Mouse (Mus musculus): ENCODE measurements around the gene Htt. TPM values are rescaled to one million over a fixed set of nuclear protein-coding genes. Genes with fewer than 3 reads are reported as not detected.

Htt gene
- polyA plus RNA-seq, 1 experiment, result 11.4 TPM

DNA sequence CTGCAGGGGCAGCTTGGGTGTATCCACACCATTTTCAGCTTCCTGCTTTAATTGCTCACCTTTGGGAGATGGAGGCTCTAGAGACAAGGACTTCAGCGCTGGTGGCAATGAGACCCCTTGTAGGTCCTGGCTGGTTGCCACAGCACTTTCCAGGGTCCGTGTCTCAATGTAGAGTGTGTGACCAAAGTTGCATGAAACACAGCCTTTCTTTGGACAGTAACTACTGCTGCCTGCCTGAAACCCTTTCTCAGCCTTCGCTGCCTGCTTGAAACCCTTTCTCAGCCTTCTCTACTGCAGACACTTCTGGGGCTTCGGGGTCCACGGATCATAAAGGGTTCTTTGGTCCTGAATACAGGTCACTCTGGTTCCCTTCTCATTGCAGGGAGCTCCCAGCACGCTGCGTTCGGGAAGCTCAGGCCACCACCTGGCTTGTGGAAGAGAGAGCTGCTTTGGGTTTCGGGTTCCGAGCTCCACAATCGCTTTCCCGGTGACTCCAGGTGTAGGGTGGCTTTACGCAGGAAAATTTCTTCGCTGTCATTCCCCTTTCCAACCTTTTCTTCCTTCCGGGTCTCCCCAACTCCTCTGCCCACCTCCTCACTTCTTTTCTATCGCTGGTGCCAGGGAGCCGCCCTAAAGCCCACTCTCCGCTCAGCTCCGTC, 561 bp upstream of the Htt start:
- no peaks in the 10 kb centered on the region for H3K36me3 ChIP-seq (ENCODE audit: control insufficient read depth, insufficient read depth, low read length)
- H3K27me3 ChIP-seq (replicated peaks; ENCODE audit: control insufficient read depth, insufficient read depth, low read length), result no peaks in the 10 kb centered on the region
- peak overlapping the region; percentile 89 for H3K4me3 ChIP-seq (ENCODE audit: insufficient read depth, low read depth, low read length)
- peaks cover under 1% of the 10 kb centered on the region; the same call in 1 of the 2 replicates for H3K4me1 ChIP-seq (ENCODE audit: control insufficient read depth, insufficient read depth, low read length)
- no peak for DNase-seq
- under 1% methylated on average over 19 of the region's 19 CpGs for WGBS
- no peak for TF ChIP-seq POLR2A (IDR thresholded peaks at IDR 0.05; ENCODE audit: low read depth, low read length)
- TF ChIP-seq CTCF (conservative IDR thresholded peaks at IDR 0.05; ENCODE audit: insufficient read depth, insufficient read length, low read depth, low read length), result no peak
- H3K27ac ChIP-seq (ENCODE audit: insufficient read depth, low read depth, low read length), result peak overlapping the region; percentile 37

DNA sequence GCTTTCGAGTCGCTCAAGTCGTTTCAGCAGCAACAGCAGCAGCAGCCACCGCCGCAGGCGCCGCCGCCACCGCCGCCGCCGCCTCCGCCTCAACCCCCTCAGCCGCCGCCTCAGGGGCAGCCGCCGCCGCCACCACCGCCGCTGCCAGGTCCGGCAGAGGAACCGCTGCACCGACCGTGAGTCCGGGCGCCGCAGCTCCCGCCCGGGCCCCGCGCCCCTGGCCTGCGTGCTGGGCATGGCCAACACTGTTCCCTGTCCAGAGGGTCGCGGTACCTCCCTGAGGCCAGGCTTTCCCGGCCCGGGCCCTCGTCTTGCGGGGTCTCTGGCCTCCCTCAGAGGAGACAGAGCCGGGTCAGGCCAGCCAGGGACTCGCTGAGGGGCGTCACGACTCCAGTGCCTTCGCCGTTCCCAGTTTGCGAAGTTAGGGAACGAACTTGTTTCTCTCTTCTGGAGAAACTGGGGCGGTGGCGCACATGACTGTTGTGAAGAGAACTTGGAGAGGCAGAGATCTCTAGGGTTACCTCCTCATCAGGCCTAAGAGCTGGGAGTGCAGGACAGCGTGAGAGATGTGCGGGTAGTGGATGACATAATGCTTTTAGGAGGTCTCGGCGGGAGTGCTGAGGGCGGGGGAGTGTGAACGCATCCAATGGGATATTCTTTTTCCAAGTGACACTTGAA, 533 bp downstream of the Htt start:
- Histone ChIP-seq H3K4me3 (ENCODE audit: insufficient read depth, low read depth, low read length) (peak overlapping the region; percentile 89), H3K36me3 (ENCODE audit: control insufficient read depth, insufficient read depth, low read length) (no peaks in the 10 kb centered on the region), H3K27me3 (replicated peaks; ENCODE audit: control insufficient read depth, insufficient read depth, low read length) (no peaks in the 10 kb centered on the region), H3K4me1 (ENCODE audit: control insufficient read depth, insufficient read depth, low read length) (peaks cover 4% of the 10 kb centered on the region; the same call in 1 of the 2 replicates), H3K27ac (ENCODE audit: insufficient read depth, low read depth, low read length) (peak overlapping the region; percentile 29)
- WGBS, result 1% methylated on average over 54 of the region's 54 CpGs
- peak; percentile 40 for DNase-seq
- no peak for TF ChIP-seq CTCF (conservative IDR thresholded peaks at IDR 0.05; ENCODE audit: insufficient read depth, insufficient read length, low read depth, low read length)
- no peak for TF ChIP-seq POLR2A (IDR thresholded peaks at IDR 0.05; ENCODE audit: low read depth, low read length)

DNA sequence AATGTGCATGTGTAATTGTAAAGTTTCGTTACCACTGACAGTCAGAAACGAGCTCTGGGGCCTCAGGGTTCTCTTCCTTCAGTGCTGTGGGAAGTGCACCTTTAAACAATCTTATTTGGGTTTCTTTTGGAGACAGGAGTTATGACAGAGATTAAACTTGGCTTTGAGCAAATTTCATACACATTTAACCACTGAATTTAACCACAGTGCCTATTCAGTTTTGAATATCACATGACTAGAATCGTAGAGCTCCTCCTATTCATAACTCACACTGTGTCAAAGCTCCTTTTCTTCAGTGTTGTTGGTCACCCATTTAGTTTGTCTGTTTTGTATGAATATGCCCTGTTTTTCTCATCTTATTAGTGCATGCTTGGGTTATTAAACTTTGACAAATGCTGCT, 10.3 kb downstream of the Htt start:
- H3K4me3 ChIP-seq (ENCODE audit: insufficient read depth, low read depth, low read length), result no peak overlapping the region
- WGBS, result 85% methylated on average over 3 of the region's 3 CpGs
- TF ChIP-seq CTCF (conservative IDR thresholded peaks at IDR 0.05; ENCODE audit: insufficient read depth, insufficient read length, low read depth, low read length), result no peak
- TF ChIP-seq POLR2A (IDR thresholded peaks at IDR 0.05; ENCODE audit: low read depth, low read length), result no peak
- H3K4me1 ChIP-seq (ENCODE audit: control insufficient read depth, insufficient read depth, low read length), result peaks cover 3% of the 10 kb centered on the region; the same call in 1 of the 2 replicates
- no peak overlapping the region for H3K27ac ChIP-seq (ENCODE audit: insufficient read depth, low read depth, low read length)
- DNase-seq, result no peak
- H3K36me3 ChIP-seq (ENCODE audit: control insufficient read depth, insufficient read depth, low read length), result no peaks in the 10 kb centered on the region
- H3K27me3 ChIP-seq (replicated peaks; ENCODE audit: control insufficient read depth, insufficient read depth, low read length), result no peaks in the 10 kb centered on the region

DNA sequence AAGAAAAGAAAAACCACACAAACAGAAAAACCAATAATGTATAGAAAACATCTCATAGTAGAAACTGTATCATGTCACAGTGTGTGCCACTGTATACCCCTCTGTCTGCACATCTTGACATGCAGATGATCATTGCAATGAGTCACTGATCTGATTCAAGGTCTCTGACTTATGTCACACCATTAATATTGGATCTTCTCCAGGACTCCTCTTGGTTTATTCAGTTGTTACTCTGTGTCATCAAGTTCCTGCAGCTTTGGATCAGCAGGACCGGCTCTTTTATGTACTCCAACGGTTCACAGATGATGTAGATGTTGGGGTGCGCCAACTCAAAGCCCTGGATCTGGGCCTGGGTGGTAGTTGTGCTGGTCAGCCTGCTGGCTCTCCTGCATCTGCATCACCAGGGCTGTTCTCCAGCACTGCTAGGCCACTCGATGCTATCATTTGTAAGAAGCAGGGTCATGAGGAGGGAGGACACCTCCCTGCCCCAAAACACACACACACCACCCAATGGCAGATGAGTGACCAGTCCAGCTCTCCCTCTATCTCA, 11.2 kb downstream of the Htt start:
- no peak for DNase-seq
- TF ChIP-seq CTCF (conservative IDR thresholded peaks at IDR 0.05; ENCODE audit: insufficient read depth, insufficient read length, low read depth, low read length) (no peak), POLR2A (IDR thresholded peaks at IDR 0.05; ENCODE audit: low read depth, low read length) (no peak)
- WGBS, result 89% methylated on average over 4 of the region's 4 CpGs
- Histone ChIP-seq H3K27ac (ENCODE audit: insufficient read depth, low read depth, low read length) (no peak overlapping the region), H3K27me3 (replicated peaks; ENCODE audit: control insufficient read depth, insufficient read depth, low read length) (no peaks in the 10 kb centered on the region), H3K4me1 (ENCODE audit: control insufficient read depth, insufficient read depth, low read length) (peaks cover 3% of the 10 kb centered on the region; the same call in 1 of the 2 replicates), H3K4me3 (ENCODE audit: insufficient read depth, low read depth, low read length) (no peak overlapping the region), H3K36me3 (ENCODE audit: control insufficient read depth, insufficient read depth, low read length) (no peaks in the 10 kb centered on the region)

DNA sequence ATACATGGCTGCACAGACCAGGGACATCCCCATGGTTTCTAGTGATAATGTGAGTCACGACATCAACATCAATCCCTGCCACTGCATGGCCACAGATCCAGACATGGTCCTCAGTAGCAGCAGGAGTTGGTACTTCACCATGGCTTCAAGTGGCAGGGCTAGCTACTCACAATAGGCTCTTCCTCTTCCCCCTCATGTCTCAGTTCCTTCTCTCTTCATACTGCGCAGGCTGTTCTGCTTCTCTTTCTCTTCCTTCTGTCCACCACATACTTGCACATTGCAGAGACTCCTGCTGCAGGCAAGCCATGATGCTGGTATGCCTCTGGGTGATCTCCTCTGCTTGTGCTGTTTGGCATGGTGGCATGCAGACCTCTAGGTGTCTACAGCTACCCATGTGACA, 11.9 kb downstream of the Htt start:
- TF ChIP-seq POLR2A (IDR thresholded peaks at IDR 0.05; ENCODE audit: low read depth, low read length), result no peak
- TF ChIP-seq CTCF (conservative IDR thresholded peaks at IDR 0.05; ENCODE audit: insufficient read depth, insufficient read length, low read depth, low read length), result no peak
- Histone ChIP-seq H3K4me3 (ENCODE audit: insufficient read depth, low read depth, low read length) (no peak overlapping the region), H3K27me3 (replicated peaks; ENCODE audit: control insufficient read depth, insufficient read depth, low read length) (no peaks in the 10 kb centered on the region), H3K36me3 (ENCODE audit: control insufficient read depth, insufficient read depth, low read length) (no peaks in the 10 kb centered on the region), H3K27ac (ENCODE audit: insufficient read depth, low read depth, low read length) (no peak overlapping the region), H3K4me1 (ENCODE audit: control insufficient read depth, insufficient read depth, low read length) (peaks cover 3% of the 10 kb centered on the region; the same call in 1 of the 2 replicates)
- DNase-seq, result no peak
- WGBS, result 94% methylated on average over 2 of the region's 2 CpGs

DNA sequence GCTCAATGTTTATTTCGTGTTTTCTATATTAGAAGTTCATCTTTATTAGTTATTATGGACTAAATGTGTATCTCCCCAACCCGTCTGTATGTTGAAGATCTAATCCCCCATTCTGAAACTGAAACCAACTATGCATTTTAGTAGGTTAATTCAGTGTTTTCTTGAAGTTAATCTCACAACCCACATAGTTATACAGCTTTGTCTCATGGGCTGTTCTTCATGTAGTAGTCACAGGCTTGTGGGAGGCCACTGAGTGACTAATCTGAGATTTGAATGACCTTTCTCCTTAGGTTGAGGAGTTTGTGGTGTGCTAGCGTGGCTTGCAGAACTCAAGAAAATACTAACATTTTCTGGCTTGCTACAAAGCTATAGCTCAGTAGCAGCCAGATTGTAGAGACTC, 23.5 kb downstream of the Htt start:
- no peaks in the 10 kb centered on the region for H3K4me1 ChIP-seq (ENCODE audit: control insufficient read depth, insufficient read depth, low read length)
- no peak for DNase-seq
- no peak overlapping the region for H3K4me3 ChIP-seq (ENCODE audit: insufficient read depth, low read depth, low read length)
- no peak for TF ChIP-seq POLR2A (IDR thresholded peaks at IDR 0.05; ENCODE audit: low read depth, low read length)
- WGBS, result 86% methylated on average over 3 of the region's 3 CpGs
- H3K36me3 ChIP-seq (ENCODE audit: control insufficient read depth, insufficient read depth, low read length), result no peaks in the 10 kb centered on the region
- H3K27me3 ChIP-seq (replicated peaks; ENCODE audit: control insufficient read depth, insufficient read depth, low read length), result no peaks in the 10 kb centered on the region
- H3K27ac ChIP-seq (ENCODE audit: insufficient read depth, low read depth, low read length), result no peak overlapping the region

DNA sequence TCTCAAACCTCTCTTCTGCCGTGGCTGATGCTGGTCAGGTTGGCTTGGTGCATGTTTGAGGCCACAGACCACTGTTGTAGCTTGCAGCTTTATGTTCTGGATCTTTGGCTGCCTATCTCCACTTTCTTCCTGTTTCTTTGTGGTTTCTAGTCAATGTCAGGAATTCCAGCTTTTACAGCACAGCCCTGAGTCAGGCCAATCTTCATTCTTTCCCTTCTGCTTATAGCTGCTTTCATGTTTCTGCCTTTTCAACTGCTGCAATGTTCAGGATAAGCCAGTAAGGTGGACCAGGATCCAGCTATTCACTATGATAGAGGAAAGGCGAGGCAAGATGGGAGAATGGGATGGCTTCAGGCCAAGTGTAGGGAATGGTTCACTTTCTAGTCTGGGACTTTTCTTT, 29.6 kb downstream of the Htt start:
- TF ChIP-seq CTCF (conservative IDR thresholded peaks at IDR 0.05; ENCODE audit: insufficient read depth, insufficient read length, low read depth, low read length), result no peak
- no peak for TF ChIP-seq POLR2A (IDR thresholded peaks at IDR 0.05; ENCODE audit: low read depth, low read length)
- Histone ChIP-seq H3K36me3 (ENCODE audit: control insufficient read depth, insufficient read depth, low read length) (no peaks in the 10 kb centered on the region; the same call in 1 of the 2 replicates), H3K4me1 (ENCODE audit: control insufficient read depth, insufficient read depth, low read length) (no peaks in the 10 kb centered on the region), H3K4me3 (ENCODE audit: insufficient read depth, low read depth, low read length) (no peak overlapping the region), H3K27ac (ENCODE audit: insufficient read depth, low read depth, low read length) (no peak overlapping the region), H3K27me3 (replicated peaks; ENCODE audit: control insufficient read depth, insufficient read depth, low read length) (no peaks in the 10 kb centered on the region)
- 74% methylated on average over 2 of the region's 2 CpGs for WGBS
- no peak for DNase-seq

Data from kidney, adult 2 months (tissue).